Mouse (Mus musculus) forebrain, embryonic 15.5 days (tissue): Measurements from ENCODE around the gene Lrmda. TPM values are rescaled to one million over a fixed set of nuclear protein-coding genes. Genes with fewer than 3 reads are reported as not detected.
A peak's percentile ranks its signal among the peaks of the same experiment; 100 is the strongest.

Source experiments
- ATAC-seq: fragments of 200-750 bp; cut with Nextera tagmentation; replicated peaks from 2 replicates; pipeline ENCODE4 v1.8.0; 2017; ENCODE audit warnings: mild to moderate bottlenecking, moderate TSS enrichment, moderate library complexity
- H3K27ac ChIP-seq: fragments of 300-500 bp; sonication (generic); replicated peaks from 2 replicates; pipeline ENCODE4 v1.5.1; 2015; ENCODE audit warnings: mild to moderate bottlenecking, inconsistent platforms
- H3K27me3 ChIP-seq: fragments of 300-500 bp; sonication (generic); 2 replicates; pipeline ENCODE4 v1.6.1; 2015; ENCODE audit warnings: inconsistent platforms
- H3K36me3 ChIP-seq: fragments of 300-500 bp; sonication (generic); 2 replicates; pipeline ENCODE4 v1.6.1; 2015; ENCODE audit warnings: mild to moderate bottlenecking, inconsistent platforms
- H3K4me1 ChIP-seq: fragments of 300-500 bp; sonication (generic); 2 replicates; pipeline ENCODE4 v1.6.1; 2015; ENCODE audit warnings: inconsistent platforms
- H3K4me2 ChIP-seq: fragments of 300-500 bp; sonication (generic); replicated peaks from 2 replicates; pipeline ENCODE4 v1.6.1; 2015; ENCODE audit warnings: mild to moderate bottlenecking, inconsistent platforms
- H3K4me3 ChIP-seq: fragments of 300-500 bp; sonication (generic); 2 replicates; pipeline ENCODE4 v1.5.1; 2015; ENCODE audit warnings: mild to moderate bottlenecking, inconsistent platforms
- H3K9ac ChIP-seq: fragments of 300-500 bp; sonication (generic); replicated peaks from 2 replicates; pipeline ENCODE4 v1.6.1; 2015; ENCODE audit warnings: mild to moderate bottlenecking, inconsistent platforms
- H3K9me3 ChIP-seq: fragments of 300-500 bp; sonication (generic); 2 replicates; pipeline ENCODE4 v1.6.1; 2016; ENCODE audit warnings: inconsistent platforms
- WGBS: fragments of 180-500 bp; shearing (Covaris S2); methylation state at CpG from one replicate; pipeline ENCODE4 v1.1.7; 2015; ENCODE audit warnings: mixed read lengths; 5-methylcytosine and 5-hydroxymethylcytosine counted together
- polyA plus RNA-seq: library from polyadenylated mRNA; unstranded; fragments of >200 nt; fragmentation: Nextera tagmentation; extraction: Ambion mirVana; gene quantifications from 2 replicates; pipeline ENCODE4 v1.2.1, GENCODE M21; 2015

Gene Lrmda
- polyA plus RNA-seq, 1 experiment from 2014 or later = 0.15 TPM

DNA sequence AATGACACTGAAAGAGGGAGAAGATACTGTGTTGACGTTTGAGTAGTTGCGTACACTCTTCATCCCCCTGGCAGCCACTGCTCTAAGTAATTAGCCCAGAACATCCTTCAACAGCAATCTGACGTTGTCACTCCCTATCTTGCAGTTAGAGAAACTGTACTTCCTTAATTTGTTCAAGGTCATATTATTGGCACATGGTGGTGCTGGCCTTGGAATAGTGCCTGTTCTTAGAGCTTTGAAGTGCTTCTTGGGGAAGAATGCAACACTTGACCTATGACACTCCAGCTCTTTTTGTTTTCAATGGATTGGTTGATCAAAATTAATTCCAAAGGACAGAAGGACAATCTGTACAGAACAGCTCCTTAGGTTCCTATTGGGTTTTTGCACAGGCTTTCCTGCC lies 514.0 kb downstream of the Lrmda start:
- Histone ChIP-seq H3K4me1 (no peaks in the 10 kb centered on the region), H3K9me3 (no peaks in the 10 kb centered on the region), H3K9ac (no peak overlapping the region), H3K4me3 (no peak overlapping the region), H3K27me3 (no peaks in the 10 kb centered on the region), H3K27ac (no peak overlapping the region), H3K4me2 (no peak overlapping the region), H3K36me3 (no peaks in the 10 kb centered on the region)
- 76% methylated on average over 3 of the region's 3 CpGs for WGBS
- no peak for ATAC-seq

- ATAC-seq = no peak
- Histone ChIP-seq H3K4me3 (no peak overlapping the region), H3K4me1 (peaks cover 12% of the 10 kb centered on the region; the same call in 1 of the 2 replicates), H3K27me3 (0 out of 2 replicates have a peak, but pooled peaks cover 6% of the 10 kb centered on the region), H3K9ac (no peak overlapping the region), H3K4me2 (no peak overlapping the region), H3K36me3 (no peaks in the 10 kb centered on the region), H3K27ac (no peak overlapping the region), H3K9me3 (no peaks in the 10 kb centered on the region)
- 40% methylated on average over 8 of the region's 8 CpGs for WGBS
These were observed 526.6 kb downstream of the Lrmda start for GRCm38 (mm10) chr14:22545887-22546675.

- 0 out of 2 replicates have a peak, but pooled peaks have one; percentile 26 for ATAC-seq
- Histone ChIP-seq H3K4me3 (no peak overlapping the region), H3K36me3 (no peaks in the 10 kb centered on the region), H3K27ac (no peak overlapping the region), H3K4me1 (peaks cover 12% of the 10 kb centered on the region; the same call in 1 of the 2 replicates), H3K9ac (no peak overlapping the region), H3K9me3 (no peaks in the 10 kb centered on the region), H3K27me3 (0 out of 2 replicates have a peak, but pooled peaks cover 6% of the 10 kb centered on the region), H3K4me2 (no peak overlapping the region)
- 28% methylated on average over 4 of the region's 4 CpGs for WGBS
These were observed 527.1 kb downstream of the Lrmda start for GRCm38 (mm10) chr14:22546676-22546984.

DNA sequence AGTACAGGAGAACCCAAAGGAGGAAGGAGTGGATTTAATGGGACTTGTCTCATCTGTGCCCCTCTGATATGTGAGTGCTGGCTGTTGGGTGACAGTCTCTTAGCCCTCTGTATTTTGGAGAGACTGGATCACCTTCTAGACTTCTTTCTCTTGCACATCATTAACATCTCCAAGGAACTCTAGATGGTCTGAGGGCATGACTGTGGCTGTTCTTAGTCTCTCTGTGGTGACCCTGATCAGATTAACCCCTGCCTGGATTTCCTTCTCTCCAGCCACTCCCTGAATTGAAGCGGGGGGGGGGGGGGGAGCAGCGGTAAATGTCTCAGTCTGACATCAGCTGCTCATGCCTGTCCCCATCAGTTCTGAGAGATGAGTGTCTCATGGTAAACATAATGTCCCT lies 528.8 kb downstream of the Lrmda start:
- 33% methylated on average over 2 of the region's 2 CpGs for WGBS
- ATAC-seq = no peak
- Histone ChIP-seq H3K4me1 (peaks cover 20% of the 10 kb centered on the region; the same call in 1 of the 2 replicates), H3K27me3 (0 out of 2 replicates have a peak, but pooled peaks cover 6% of the 10 kb centered on the region), H3K9me3 (no peaks in the 10 kb centered on the region), H3K27ac (no peak overlapping the region), H3K4me2 (no peak overlapping the region), H3K36me3 (no peaks in the 10 kb centered on the region), H3K9ac (no peak overlapping the region), H3K4me3 (no peak overlapping the region)

DNA sequence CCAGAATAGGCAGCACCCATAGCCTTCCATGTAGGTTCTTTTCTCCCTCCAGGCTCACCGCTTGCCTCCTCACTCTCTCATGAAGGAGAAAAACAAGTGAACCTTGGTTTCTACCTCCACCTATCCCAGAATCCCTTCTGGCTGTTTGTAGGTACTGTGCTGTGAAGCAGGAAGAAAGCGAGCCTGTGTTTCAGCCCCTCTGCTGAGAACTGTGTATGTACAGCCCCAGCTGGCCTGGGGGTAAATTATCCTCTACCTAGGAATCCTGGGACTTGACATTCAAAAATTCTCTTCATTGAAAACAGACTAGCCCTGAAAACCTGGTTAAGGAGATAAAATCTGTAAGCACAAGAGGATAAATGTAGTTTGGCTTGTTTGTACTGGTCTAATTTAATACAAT lies 529.7 kb downstream of the Lrmda start:
- Histone ChIP-seq H3K4me1 (peaks cover 20% of the 10 kb centered on the region; the same call in 1 of the 2 replicates), H3K36me3 (no peaks in the 10 kb centered on the region), H3K9ac (no peak overlapping the region), H3K27ac (no peak overlapping the region), H3K4me2 (no peak overlapping the region), H3K4me3 (no peak overlapping the region), H3K9me3 (no peaks in the 10 kb centered on the region), H3K27me3 (0 out of 2 replicates have a peak, but pooled peaks cover 6% of the 10 kb centered on the region)
- WGBS = 90% methylated on average over 2 of the region's 2 CpGs
- ATAC-seq = no peak

GRCm38 (mm10) chr14:22552358-22552757 lies 532.8 kb downstream of the Lrmda start:
- peak; percentile 79; the same call in 1 of the 2 replicates for ATAC-seq
- Histone ChIP-seq H3K36me3 (no peaks in the 10 kb centered on the region), H3K4me2 (no peak overlapping the region), H3K27ac (no peak overlapping the region), H3K4me1 (0 out of 2 replicates have a peak, but pooled peaks cover 9% of the 10 kb centered on the region), H3K9ac (no peak overlapping the region), H3K4me3 (no peak overlapping the region), H3K9me3 (no peaks in the 10 kb centered on the region), H3K27me3 (0 out of 2 replicates have a peak, but pooled peaks cover 6% of the 10 kb centered on the region)
- 20% methylated on average over 4 of the region's 4 CpGs for WGBS

- no peak overlapping the region for H3K4me2 ChIP-seq
- no peaks in the 10 kb centered on the region for H3K9me3 ChIP-seq
- no peak for ATAC-seq
- no peaks in the 10 kb centered on the region for H3K36me3 ChIP-seq
- WGBS = 5% methylated on average over 3 of the region's 3 CpGs
- no peak overlapping the region for H3K27ac ChIP-seq
- H3K27me3 ChIP-seq = 0 out of 2 replicates have a peak, but pooled peaks cover 4% of the 10 kb centered on the region
- H3K9ac ChIP-seq = no peak overlapping the region
- H3K4me3 ChIP-seq = no peak overlapping the region
- 0 out of 2 replicates have a peak, but pooled peaks cover 9% of the 10 kb centered on the region for H3K4me1 ChIP-seq
These were observed 533.3 kb downstream of the Lrmda start for GRCm38 (mm10) chr14:22552841-22553240.

GRCm38 (mm10) chr14:22553717-22554116 lies 534.2 kb downstream of the Lrmda start:
- no peak overlapping the region for H3K9ac ChIP-seq
- ATAC-seq = no peak
- H3K4me2 ChIP-seq = no peak overlapping the region
- H3K4me3 ChIP-seq = no peak overlapping the region
- no peaks in the 10 kb centered on the region for H3K27me3 ChIP-seq
- no peaks in the 10 kb centered on the region for H3K36me3 ChIP-seq
- 0 out of 2 replicates have a peak, but pooled peaks cover 9% of the 10 kb centered on the region for H3K4me1 ChIP-seq
- 88% methylated on average over 3 of the region's 3 CpGs for WGBS
- H3K27ac ChIP-seq = no peak overlapping the region
- no peaks in the 10 kb centered on the region for H3K9me3 ChIP-seq

GRCm38 (mm10) chr14:22572486-22572885 lies 553.0 kb downstream of the Lrmda start:
- H3K4me2 ChIP-seq = no peak overlapping the region
- no peak overlapping the region for H3K27ac ChIP-seq
- no peak overlapping the region for H3K4me3 ChIP-seq
- 61% methylated on average over 5 of the region's 5 CpGs for WGBS
- H3K4me1 ChIP-seq = peaks cover 9% of the 10 kb centered on the region
- peaks cover 11% of the 10 kb centered on the region for H3K27me3 ChIP-seq
- H3K9me3 ChIP-seq = no peaks in the 10 kb centered on the region
- ATAC-seq = no peak
- H3K9ac ChIP-seq = no peak overlapping the region
- no peaks in the 10 kb centered on the region for H3K36me3 ChIP-seq

GRCm38 (mm10) chr14:22573585-22573984 lies 554.1 kb downstream of the Lrmda start:
- Histone ChIP-seq H3K27me3 (peaks cover 14% of the 10 kb centered on the region), H3K36me3 (no peaks in the 10 kb centered on the region), H3K4me2 (no peak overlapping the region), H3K4me1 (peaks cover 16% of the 10 kb centered on the region), H3K27ac (no peak overlapping the region), H3K9ac (no peak overlapping the region), H3K9me3 (no peaks in the 10 kb centered on the region), H3K4me3 (no peak overlapping the region)
- ATAC-seq = no peak
- 49% methylated on average over 7 of the region's 7 CpGs for WGBS

DNA sequence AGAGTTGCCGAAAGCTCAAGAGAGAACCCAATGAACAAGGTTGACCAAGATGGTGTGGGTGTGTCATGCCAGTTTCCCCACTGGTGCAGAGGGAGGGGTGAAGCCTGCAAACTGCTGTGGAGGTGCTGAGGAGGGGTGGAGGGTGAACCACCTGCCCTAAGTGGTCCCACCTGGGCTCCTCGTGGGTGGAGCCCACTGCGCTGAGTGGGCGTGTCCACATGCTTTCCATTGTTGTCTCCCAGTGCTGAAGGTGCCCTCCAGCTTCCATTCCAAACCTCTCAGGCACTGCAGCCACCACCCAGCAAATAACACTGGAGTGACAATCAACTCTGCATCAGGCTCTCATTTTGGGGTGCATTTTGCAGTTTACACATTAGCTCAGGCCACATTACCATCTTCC lies 554.5 kb downstream of the Lrmda start:
- no peak for ATAC-seq
- no peak overlapping the region for H3K4me2 ChIP-seq
- no peak overlapping the region for H3K27ac ChIP-seq
- H3K4me3 ChIP-seq = no peak overlapping the region
- H3K4me1 ChIP-seq = peaks cover 16% of the 10 kb centered on the region
- H3K9ac ChIP-seq = no peak overlapping the region
- 77% methylated on average over 4 of the region's 4 CpGs for WGBS
- H3K27me3 ChIP-seq = peaks cover 16% of the 10 kb centered on the region
- no peaks in the 10 kb centered on the region for H3K9me3 ChIP-seq
- no peaks in the 10 kb centered on the region for H3K36me3 ChIP-seq

DNA sequence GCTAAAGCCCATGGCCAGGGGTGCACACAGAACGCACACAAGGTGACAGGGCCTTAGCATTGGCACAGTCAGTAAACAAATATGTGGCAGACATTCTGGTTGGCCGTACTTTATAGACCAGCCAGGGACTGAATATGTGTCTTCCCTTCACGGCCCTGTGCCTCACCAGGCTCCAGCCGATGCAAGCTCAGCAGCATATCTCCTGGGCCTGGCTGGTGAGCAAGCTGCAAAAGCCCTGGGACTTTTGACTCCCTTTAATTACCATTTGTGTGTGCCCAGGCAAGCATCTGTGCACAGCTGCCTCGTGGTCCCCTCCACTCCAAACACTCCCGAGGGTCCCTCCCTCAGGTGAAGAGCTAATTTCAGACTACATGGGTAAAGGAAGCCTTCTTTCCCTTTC lies 556.9 kb downstream of the Lrmda start:
- Histone ChIP-seq H3K36me3 (no peaks in the 10 kb centered on the region), H3K9ac (no peak overlapping the region), H3K4me1 (peaks cover 16% of the 10 kb centered on the region), H3K4me3 (no peak overlapping the region), H3K27ac (no peak overlapping the region), H3K9me3 (no peaks in the 10 kb centered on the region), H3K27me3 (peaks cover 21% of the 10 kb centered on the region), H3K4me2 (no peak overlapping the region)
- 39% methylated on average over 6 of the region's 6 CpGs for WGBS
- no peak for ATAC-seq
